21 mouse cellular contexts compared by ENCODE assay signal in genomic region chr7:142507453-142507852, GRCm38 (mm10). TPM values are rescaled to one million over a fixed set of nuclear protein-coding genes. Genes with fewer than 3 reads are reported as not detected.
DNase-seq lines count a peak whose midpoint lies in the region; ATAC-seq lines count a peak whose summit lies in the region.
"Had no signal": no experiment of that assay in that cellular context is flagged by ENCODE, and none has a peak within 500 bp of the region (broad histone marks: within the 10 kb centered on the region; RNA-seq: fewer than 3 reads in every experiment).

No protein-coding gene starts in this region.

- H3K27me3 ChIP-seq in forebrain, embryonic 10.5 days (ENCODE audit: poor library complexity, severe bottlenecking), result no peaks in the 10 kb centered on the region
- H3K27me3 ChIP-seq in forebrain, embryonic 13.5 days, result no peaks in the 10 kb centered on the region
- H3K27me3 ChIP-seq in intestine, embryonic 14.5 days (replicated peaks; ENCODE audit: control insufficient read depth, insufficient read depth, low read length), result no peaks in the 10 kb centered on the region
- H3K27me3 ChIP-seq in intestine, embryonic 16.5 days (replicated peaks; ENCODE audit: control insufficient read depth, insufficient read depth, low read length), result no peaks in the 10 kb centered on the region
- H3K27me3 ChIP-seq in limb, embryonic 10.5 days (ENCODE audit: low read depth, poor library complexity, severe bottlenecking), result no peaks in the 10 kb centered on the region
- H3K27me3 ChIP-seq: embryonic facial prominence, embryonic 12.5 days had no signal

- H3K9ac ChIP-seq in forebrain, embryonic 13.5 days, result no peak overlapping the region
- no peak overlapping the region for H3K9ac ChIP-seq in intestine, embryonic 14.5 days (ENCODE audit: low read length)
- H3K9ac ChIP-seq in intestine, embryonic 16.5 days (ENCODE audit: low read depth, low read length), result no peak overlapping the region
- H3K9ac ChIP-seq: embryonic facial prominence, embryonic 12.5 days; hindbrain, embryonic 13.5 days had no signal

- peaks cover 55% of the 10 kb centered on the region for H3K4me1 ChIP-seq in forebrain, embryonic 10.5 days
- peaks cover 24% of the 10 kb centered on the region for H3K4me1 ChIP-seq in forebrain, embryonic 13.5 days
- peaks cover 44% of the 10 kb centered on the region for H3K4me1 ChIP-seq in intestine, embryonic 14.5 days (replicated peaks; ENCODE audit: control insufficient read depth, insufficient read depth, low read length)
- peaks cover 24% of the 10 kb centered on the region for H3K4me1 ChIP-seq in intestine, embryonic 16.5 days (ENCODE audit: control insufficient read depth, insufficient read depth, low read length)
- H3K4me1 ChIP-seq in limb, embryonic 10.5 days, result peaks cover 70% of the 10 kb centered on the region

- WGBS in forebrain, embryonic 10.5 days, result 94% methylated on average over 9 of the region's 9 CpGs
- WGBS in forebrain, embryonic 13.5 days, result 92% methylated on average over 9 of the region's 9 CpGs
- 91% methylated on average over 9 of the region's 9 CpGs for WGBS in intestine, embryonic 14.5 days
- WGBS in intestine, embryonic 16.5 days, result 92% methylated on average over 9 of the region's 9 CpGs
- WGBS in limb, embryonic 10.5 days, result 92% methylated on average over 9 of the region's 9 CpGs

- ATAC-seq in forebrain, embryonic 13.5 days, result no peak
- no peak for ATAC-seq in intestine, embryonic 14.5 days (replicated peaks; ENCODE audit: low FRiP score, low TSS enrichment, low read depth)
- no peak for ATAC-seq in intestine, embryonic 16.5 days
- ATAC-seq: CD4-positive, CD25-positive, alpha-beta regulatory T cell, adult 4 months; forebrain, embryonic 16.5 days had no signal

- no peak overlapping the region for H3K4me2 ChIP-seq in forebrain, embryonic 13.5 days
- no peak overlapping the region for H3K4me2 ChIP-seq in intestine, embryonic 14.5 days (ENCODE audit: low read length)
- no peak overlapping the region for H3K4me2 ChIP-seq in intestine, embryonic 16.5 days (ENCODE audit: low read depth, low read length)
- H3K4me2 ChIP-seq: embryonic facial prominence, embryonic 12.5 days; hindbrain, embryonic 13.5 days had no signal

- H3K4me3 ChIP-seq in forebrain, embryonic 10.5 days, result no peak overlapping the region
- H3K4me3 ChIP-seq in forebrain, embryonic 13.5 days, result no peak overlapping the region
- H3K4me3 ChIP-seq in intestine, embryonic 14.5 days (ENCODE audit: low read depth, low read length), result no peak overlapping the region
- H3K4me3 ChIP-seq in intestine, embryonic 16.5 days (ENCODE audit: low read length), result no peak overlapping the region
- H3K4me3 ChIP-seq in limb, embryonic 10.5 days, result no peak overlapping the region
- H3K4me3 ChIP-seq: embryonic facial prominence, embryonic 12.5 days; erythroblast, embryonic 14.5 days; hindbrain, embryonic 13.5 days had no signal

- H3K9me3 ChIP-seq in forebrain, embryonic 10.5 days, result no peaks in the 10 kb centered on the region
- no peaks in the 10 kb centered on the region for H3K9me3 ChIP-seq in forebrain, embryonic 13.5 days (replicated peaks)
- H3K9me3 ChIP-seq in intestine, embryonic 14.5 days (ENCODE audit: control insufficient read depth, low read length), result no peaks in the 10 kb centered on the region
- H3K9me3 ChIP-seq in intestine, embryonic 16.5 days (ENCODE audit: control insufficient read depth, low read length), result no peaks in the 10 kb centered on the region
- no peaks in the 10 kb centered on the region for H3K9me3 ChIP-seq in limb, embryonic 10.5 days (replicated peaks)
- H3K9me3 ChIP-seq: embryonic facial prominence, embryonic 12.5 days; G1E; hindbrain, embryonic 13.5 days had no signal

- no peak for DNase-seq in forebrain, embryonic 10.5 days (ENCODE audit: extremely low spot score, low spot score)
- DNase-seq in intestine, embryonic 14.5 days (ENCODE audit: low spot score), result no peak
- no peak for DNase-seq in limb, embryonic 10.5 days (ENCODE audit: low spot score)
- DNase-seq in cerebellum, postnatal 25 days, result no peak
- DNase-seq in urinary bladder, postnatal 36 days (ENCODE audit: low spot score in 2 of 2), result no peak
- DNase-seq: adrenal gland, adult 8-10 months; adrenal gland, postnatal 36 days; B cell, adult 2 months; cerebellum, adult 2 months; embryo, embryonic 11 days; gastrocnemius, postnatal 25 days; heart, postnatal 10 days; heart, postnatal 4 days had no signal

- H3K36me3 ChIP-seq in forebrain, embryonic 10.5 days (replicated peaks), result no peaks in the 10 kb centered on the region
- H3K36me3 ChIP-seq in forebrain, embryonic 13.5 days (ENCODE audit: poor library complexity, severe bottlenecking), result no peaks in the 10 kb centered on the region
- H3K36me3 ChIP-seq in intestine, embryonic 14.5 days (ENCODE audit: control insufficient read depth, insufficient read depth, low read length), result no peaks in the 10 kb centered on the region
- no peaks in the 10 kb centered on the region for H3K36me3 ChIP-seq in intestine, embryonic 16.5 days (ENCODE audit: control insufficient read depth, insufficient read depth, low read length)
- no peaks in the 10 kb centered on the region for H3K36me3 ChIP-seq in limb, embryonic 10.5 days
- H3K36me3 ChIP-seq: embryonic facial prominence, embryonic 12.5 days; G1E; hindbrain, embryonic 13.5 days had no signal

- peak overlapping the region; percentile 78 for H3K27ac ChIP-seq in forebrain, embryonic 10.5 days
- no peak overlapping the region for H3K27ac ChIP-seq in forebrain, embryonic 13.5 days
- H3K27ac ChIP-seq in intestine, embryonic 14.5 days (ENCODE audit: low read depth), result 0 out of 2 replicates have a peak overlapping the region, but pooled peaks have one; percentile 30
- no peak overlapping the region for H3K27ac ChIP-seq in intestine, embryonic 16.5 days (ENCODE audit: low read length)
- H3K27ac ChIP-seq in limb, embryonic 10.5 days, result peak overlapping the region; percentile 94
- H3K27ac ChIP-seq: hindbrain, embryonic 13.5 days had no signal

RNA-seq across cellular contexts. Expression of gene Tnnt3, which starts 8.8 kb away (rescaled TPM):
- polyA plus RNA-seq in forebrain, embryonic 10.5 days (2016; fragmentation: Nextera tagmentation; extraction: Ambion mirVana), result 0.33 and 1.1 TPM in 2 replicates
- polyA plus RNA-seq in forebrain, embryonic 13.5 days (2015; fragmentation: Nextera tagmentation; extraction: Ambion mirVana), result 0.28 and 0.77 TPM in 2 replicates
- 1.5 and 2.4 TPM in 2 replicates for polyA plus RNA-seq in intestine, embryonic 14.5 days (2014; fragmentation: Nextera tagmentation; extraction: Ambion mirVana)
- polyA plus RNA-seq in intestine, embryonic 16.5 days (2015; fragmentation: Nextera tagmentation; extraction: Ambion mirVana), result 2.1 and 3.2 TPM in 2 replicates
- polyA plus RNA-seq in limb, embryonic 10.5 days (2016; fragmentation: Nextera tagmentation; extraction: Ambion mirVana), result 1.6 and 1.7 TPM in 2 replicates
- polyA plus RNA-seq: erythroblast, embryonic 14.5 days; G1E had no signal

RNA-seq across cellular contexts. Expression of gene Mrpl23, which starts 25.0 kb away (rescaled TPM):
- polyA plus RNA-seq in forebrain, embryonic 10.5 days (2016; fragmentation: Nextera tagmentation; extraction: Ambion mirVana), result 15.8 and 16.1 TPM in 2 replicates
- 16.2 and 16.5 TPM in 2 replicates for polyA plus RNA-seq in forebrain, embryonic 13.5 days (2015; fragmentation: Nextera tagmentation; extraction: Ambion mirVana)
- polyA plus RNA-seq in intestine, embryonic 14.5 days (2014; fragmentation: Nextera tagmentation; extraction: Ambion mirVana), result 36.1 and 45.8 TPM in 2 replicates
- 50.3 and 58.1 TPM in 2 replicates for polyA plus RNA-seq in intestine, embryonic 16.5 days (2015; fragmentation: Nextera tagmentation; extraction: Ambion mirVana)
- polyA plus RNA-seq in limb, embryonic 10.5 days (2016; fragmentation: Nextera tagmentation; extraction: Ambion mirVana), result 25.9 and 33.7 TPM in 2 replicates

RNA-seq across cellular contexts. Expression of gene Lsp1, which starts 46.8 kb away (rescaled TPM):
- polyA plus RNA-seq in forebrain, embryonic 10.5 days (2016; fragmentation: Nextera tagmentation; extraction: Ambion mirVana), result 10.7 and 12.0 TPM in 2 replicates
- polyA plus RNA-seq in forebrain, embryonic 13.5 days (2015; fragmentation: Nextera tagmentation; extraction: Ambion mirVana), result 4.2 TPM in 2 replicates
- 145 and 153 TPM in 2 replicates for polyA plus RNA-seq in intestine, embryonic 14.5 days (2014; fragmentation: Nextera tagmentation; extraction: Ambion mirVana)
- 125 and 134 TPM in 2 replicates for polyA plus RNA-seq in intestine, embryonic 16.5 days (2015; fragmentation: Nextera tagmentation; extraction: Ambion mirVana)
- polyA plus RNA-seq in limb, embryonic 10.5 days (2016; fragmentation: Nextera tagmentation; extraction: Ambion mirVana), result 28.7 and 31.1 TPM in 2 replicates

Comparison
In these comparisons a context has a peak if more than half of its experiments do, and no peak if none do; other contexts are left out.
1. H3K27ac ChIP-seq: peak in forebrain, embryonic 10.5 days (single experiment), intestine, embryonic 14.5 days (single experiment) and limb, embryonic 10.5 days (single experiment); none in forebrain, embryonic 13.5 days (single experiment) and intestine, embryonic 16.5 days (single experiment).